Mouse (Mus musculus) left cerebral cortex, postnatal 4 days (tissue): ENCODE results near the gene Btnl4. TPM values are rescaled to one million over a fixed set of nuclear protein-coding genes. Genes with fewer than 3 reads are reported as not detected.
"Not testable (repeated sequence)": the region's sequence is repeated elsewhere in the genome, so short reads cannot be mapped to it uniquely, and the experiment has no call there.

Experiments
- DNase-seq: peaks from one replicate; pipeline ENCODE4 v3.0.0-alpha.2; 2022
- intact Hi-C: fragments of 180-260 bp; cut with DNase I; formaldehyde crosslinking; loops from one replicate; pipeline ENCODE4 v1.15.1; 2025
- total RNA-seq, 2 experiments: library from RNA; stranded (reverse); gene quantifications; 2 replicates each; pipeline ENCODE4 v1.2.3; 2021

Gene Btnl4
- total RNA-seq = not detected

GRCm38 (mm10) chr17:34477238-34478013 is at the start of gene Btnl4:
Btnl4 (minus strand) TSS chr17:34477318.
- intact Hi-C loops, DNase-seq: not testable (repeated sequence)

- DNase-seq = no peak
- intact Hi-C loops = no loop called here
Observed at GRCm38 (mm10) chr17:34519001-34519400, 41.9 kb upstream of the Btnl4 start.

DNA sequence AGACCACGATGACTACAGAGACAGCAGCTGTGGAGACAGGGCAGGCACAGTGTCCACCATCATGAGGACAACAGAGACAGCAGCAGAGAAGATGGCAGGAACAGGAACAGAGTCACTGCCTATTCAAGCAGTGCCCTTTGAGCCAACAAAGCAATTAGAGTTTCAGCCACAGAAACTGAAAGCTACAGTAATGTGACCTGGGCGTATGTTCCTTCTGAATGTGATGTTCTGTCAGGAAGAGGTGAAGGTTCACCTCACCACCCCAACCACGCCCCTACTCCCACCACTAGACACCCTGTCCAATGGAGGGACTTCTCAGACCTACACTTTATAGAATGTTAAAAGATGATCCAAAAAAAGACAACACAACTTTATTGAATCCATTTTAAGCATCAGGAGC is 41.5 kb upstream of the Btnl4 start:
- intact Hi-C loops, DNase-seq: not testable (repeated sequence)

DNA sequence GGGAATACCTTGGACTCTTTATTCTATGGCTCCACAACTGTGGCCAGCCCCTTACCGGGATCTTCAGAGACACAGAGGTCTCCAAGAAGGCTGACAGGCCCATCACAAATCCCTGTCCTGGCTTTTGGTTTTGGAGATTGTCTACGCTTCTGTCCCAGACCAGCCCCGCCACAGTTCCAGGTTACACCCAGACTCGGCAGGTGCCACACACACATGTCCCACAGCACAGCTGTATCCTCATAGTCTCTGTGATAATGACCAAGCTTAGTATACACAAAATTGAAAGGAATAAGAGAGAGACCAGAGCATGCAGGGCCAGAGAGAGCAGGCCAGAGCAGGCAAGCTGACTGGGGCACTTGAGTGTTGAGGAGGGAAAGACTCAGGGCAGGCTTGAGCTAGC is 40.7 kb upstream of the Btnl4 start:
- intact Hi-C loops = no loop called here
- no peak for DNase-seq

DNA sequence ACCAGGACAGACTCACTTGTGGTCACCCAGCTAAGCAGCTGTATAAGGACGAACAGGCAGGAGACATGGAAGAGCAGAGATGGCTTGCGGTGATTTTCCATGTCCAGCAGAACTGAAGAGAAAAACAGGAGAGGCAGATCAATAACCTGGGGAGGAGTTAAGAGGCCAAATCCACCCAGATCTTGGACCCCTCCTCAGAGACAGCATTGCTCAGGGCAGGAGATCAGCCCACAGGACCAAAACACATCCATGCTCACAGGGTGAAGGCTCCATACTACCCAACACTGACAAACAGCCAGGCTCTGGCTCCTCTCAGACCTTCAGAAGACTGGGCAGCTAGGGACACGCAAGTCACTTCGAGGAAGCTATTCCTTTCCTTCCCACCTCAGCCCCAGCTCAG is 40.1 kb upstream of the Btnl4 start, which contains the start of gene Btnl6:
Gene Btnl6 (minus strand): TSS at position 101 of the 400 bp plus-strand sequence.
- intact Hi-C loops = no loop called here
- no peak for DNase-seq

- intact Hi-C loops = no loop called here
- DNase-seq = no peak
Observed at GRCm38 (mm10) chr17:34516514-34516913, 39.4 kb upstream of the Btnl4 start.

DNA sequence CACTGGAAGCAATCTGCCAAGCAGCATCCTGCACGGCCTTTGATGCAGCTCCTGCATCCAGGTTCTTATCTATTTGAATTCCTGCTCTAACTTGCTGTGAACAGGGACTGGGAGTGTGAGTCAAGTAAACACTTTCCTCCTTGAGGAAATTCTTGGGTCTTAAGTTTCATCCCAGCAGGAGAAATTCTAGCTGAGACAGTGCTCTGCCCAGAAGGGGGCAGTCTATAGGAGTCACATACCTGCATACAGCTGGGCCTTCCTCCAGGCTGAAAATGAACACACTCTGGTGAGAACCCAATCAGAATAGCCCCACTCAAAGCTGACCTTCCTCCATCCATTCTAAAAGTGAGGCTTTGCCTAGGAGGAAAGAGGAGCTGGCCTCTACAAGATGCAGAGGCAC is 34.6 kb upstream of the Btnl4 start:
- intact Hi-C loops, DNase-seq: not testable (repeated sequence)

GRCm38 (mm10) chr17:34507591-34507990 is 30.5 kb upstream of the Btnl4 start:
- DNase-seq = no peak
- intact Hi-C loops = no loop called here

- intact Hi-C loops, DNase-seq: not testable (repeated sequence)
Observed at GRCm38 (mm10) chr17:34497726-34498125, 20.6 kb upstream of the Btnl4 start.

DNA sequence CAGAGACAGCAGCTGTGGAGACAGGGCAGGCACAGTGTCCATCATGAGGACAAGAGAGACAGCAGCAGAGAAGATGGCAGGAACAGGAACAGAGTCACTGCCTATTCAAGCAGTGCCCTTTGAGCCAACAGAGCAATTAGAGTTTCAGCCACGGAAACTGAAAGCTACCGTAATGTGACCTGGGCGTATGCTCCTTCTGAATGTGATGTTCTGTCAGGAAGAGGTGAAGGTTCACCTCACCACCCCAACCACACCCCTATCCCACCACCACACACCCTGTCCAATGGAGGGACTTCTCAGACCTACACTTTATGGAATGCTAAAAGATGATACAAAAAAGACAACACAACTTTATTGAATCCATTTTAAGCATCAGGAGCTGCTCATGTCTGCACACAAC is 20.2 kb upstream of the Btnl4 start:
- intact Hi-C loops, DNase-seq: not testable (repeated sequence)

DNA sequence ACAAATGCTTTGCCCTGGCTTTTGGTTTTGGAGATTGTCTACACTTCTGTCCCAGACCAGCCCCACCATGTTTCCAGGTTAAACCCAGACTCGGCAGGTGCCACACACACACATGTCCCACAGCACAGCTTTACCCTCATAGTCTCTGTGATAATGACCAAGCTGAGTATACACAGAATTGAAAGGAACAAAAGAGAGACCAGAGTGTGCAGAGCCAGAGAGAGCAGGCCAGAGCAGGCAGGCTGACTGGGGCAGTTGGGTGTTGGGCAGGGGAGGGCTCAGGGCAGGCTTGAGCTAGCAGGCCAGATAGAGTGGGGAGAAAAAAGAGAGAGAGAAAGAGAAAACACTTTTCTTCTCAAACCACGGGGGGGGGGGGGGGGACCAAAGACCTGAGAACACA is 19.4 kb upstream of the Btnl4 start:
- intact Hi-C loops = no loop called here
- DNase-seq = no peak

DNA sequence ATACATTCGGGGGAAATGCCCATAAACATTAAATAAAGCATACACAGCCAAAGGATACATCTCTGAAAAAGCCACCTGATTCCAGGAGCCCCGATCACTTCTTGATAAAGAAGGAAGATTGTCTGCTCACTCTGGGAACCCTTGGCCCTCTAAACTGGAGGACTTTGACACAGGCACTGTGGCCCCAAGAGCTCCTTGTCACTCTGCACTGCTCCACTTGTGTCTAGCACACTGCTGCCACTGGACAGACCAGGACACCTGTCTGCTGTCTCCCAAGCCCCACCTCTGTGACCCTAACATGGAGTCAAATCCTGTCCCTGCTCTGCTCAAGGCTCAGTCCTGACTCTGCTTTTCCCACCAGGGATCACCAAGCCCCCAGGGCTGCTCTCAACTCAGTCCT is 18.0 kb upstream of the Btnl4 start:
- intact Hi-C loops, DNase-seq: not testable (repeated sequence)

DNA sequence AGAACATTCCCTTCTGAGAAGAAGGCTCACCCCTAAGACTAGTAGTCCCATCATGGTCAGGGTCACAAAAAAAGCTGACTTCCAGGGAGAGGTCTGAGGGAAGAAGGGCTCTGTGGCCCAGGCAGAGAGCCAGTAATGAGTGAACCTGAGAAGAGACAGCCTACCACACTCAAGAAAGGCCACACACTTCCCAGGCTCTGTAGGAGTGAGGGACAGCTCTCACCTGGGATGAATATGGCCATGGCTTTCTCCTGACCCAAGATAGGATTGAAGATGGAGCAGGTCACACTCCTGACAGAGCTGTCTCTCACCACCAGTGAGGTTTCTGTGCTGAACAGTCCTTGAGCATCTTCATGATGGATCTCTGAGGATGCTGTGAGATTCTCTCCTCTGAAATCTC is 15.7 kb upstream of the Btnl4 start:
- DNase-seq = no peak
- intact Hi-C loops = no loop called here

GRCm38 (mm10) chr17:34476427-34476826 is 691 bp downstream of the Btnl4 start:
- no peak for DNase-seq
- intact Hi-C loops = no loop called here

- no peak for DNase-seq
- intact Hi-C loops = no loop called here
Observed at GRCm38 (mm10) chr17:34475060-34475459, 2.1 kb downstream of the Btnl4 start.

DNA sequence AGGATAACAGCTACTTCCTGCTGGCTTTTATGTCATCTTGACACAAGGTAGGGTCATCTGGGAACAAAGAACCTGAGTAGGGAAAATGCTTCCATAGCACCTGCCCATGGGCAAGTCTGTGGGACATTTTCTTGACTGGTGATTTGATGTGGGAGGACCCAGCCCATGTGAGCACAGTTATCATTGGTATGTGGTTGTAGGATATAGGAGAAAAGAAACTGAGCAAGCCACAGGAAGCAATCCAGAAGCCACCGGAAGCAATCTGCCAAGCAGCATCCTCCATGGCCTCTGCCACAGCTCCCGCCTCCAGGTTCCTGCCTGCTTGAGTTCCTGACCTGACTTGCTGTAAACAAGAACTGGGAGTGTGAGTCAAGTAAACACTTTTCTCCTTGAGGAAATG is 6.6 kb downstream of the Btnl4 start:
- intact Hi-C loops = no loop called here
- DNase-seq = no peak

DNA sequence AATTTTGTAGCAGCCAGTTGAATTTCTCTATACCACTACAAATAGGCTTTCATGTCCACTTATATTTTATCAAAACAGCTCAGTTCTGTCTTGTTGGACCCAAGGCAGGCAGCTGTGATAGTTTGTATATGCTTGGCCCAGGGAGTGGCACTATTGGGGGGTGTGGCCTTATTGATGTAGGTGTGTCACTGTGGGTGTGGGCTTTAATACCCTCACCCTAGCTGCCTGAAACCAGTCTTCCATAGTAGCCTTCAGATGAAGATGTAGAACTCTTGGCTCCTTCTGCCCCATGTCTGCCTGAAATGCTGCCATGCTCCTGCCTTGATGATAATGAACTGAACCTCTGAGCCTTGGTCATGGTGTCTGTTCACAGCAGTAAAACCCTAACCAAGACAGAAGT is 11.2 kb downstream of the Btnl4 start:
- DNase-seq, intact Hi-C loops: not testable (repeated sequence)

DNA sequence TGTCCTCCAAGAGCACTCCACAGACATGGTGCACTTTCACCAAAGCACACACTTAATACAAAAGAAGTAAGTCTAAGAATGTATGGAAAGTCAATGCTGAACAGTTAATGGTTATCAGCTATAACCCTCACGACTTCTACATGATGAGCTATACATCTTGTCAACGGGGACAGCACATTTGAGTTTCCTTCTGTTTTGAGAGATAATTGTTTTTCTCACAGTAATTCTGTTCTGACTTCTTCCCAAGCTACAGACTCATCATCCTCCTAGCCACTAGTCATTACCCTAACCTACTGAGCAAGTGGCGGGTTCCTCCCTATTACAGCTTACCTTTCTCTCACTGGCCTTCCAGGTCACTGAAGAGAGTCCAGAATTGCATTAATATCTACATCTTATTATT is 17.9 kb downstream of the Btnl4 start:
- intact Hi-C loops = no loop called here
- DNase-seq = no peak

- intact Hi-C loops = no loop called here
- DNase-seq = no peak
Observed at GRCm38 (mm10) chr17:34457668-34458067, 19.4 kb downstream of the Btnl4 start.

DNA sequence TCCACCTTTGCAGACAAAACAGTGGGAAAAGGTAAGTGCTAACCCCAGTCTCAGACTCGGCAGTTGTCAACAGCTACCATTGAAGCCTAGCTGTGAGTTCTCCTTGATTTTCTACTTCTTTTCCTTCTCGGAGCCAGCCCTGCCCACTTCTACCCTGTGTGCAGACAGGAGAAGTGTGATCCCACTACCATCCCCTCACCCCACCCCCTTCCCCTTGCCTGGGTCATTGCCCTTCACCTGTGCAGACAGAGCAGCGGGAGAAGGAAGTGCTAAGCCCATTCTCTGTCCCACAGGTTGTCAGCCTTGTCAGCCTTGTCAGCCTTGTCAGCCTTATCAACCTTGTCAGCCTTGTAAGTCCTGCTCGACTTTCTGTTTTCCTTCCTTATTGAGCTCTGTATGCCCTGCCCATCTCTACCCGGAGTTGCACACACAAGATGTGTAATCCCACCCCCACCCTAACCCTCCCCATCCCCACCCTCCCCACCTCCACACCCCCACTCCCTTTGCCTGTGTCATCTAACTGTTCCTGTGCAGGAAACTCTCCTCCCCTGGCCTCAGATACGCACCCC is 28.6 kb downstream of the Btnl4 start:
- intact Hi-C loops = no loop called here

DNA sequence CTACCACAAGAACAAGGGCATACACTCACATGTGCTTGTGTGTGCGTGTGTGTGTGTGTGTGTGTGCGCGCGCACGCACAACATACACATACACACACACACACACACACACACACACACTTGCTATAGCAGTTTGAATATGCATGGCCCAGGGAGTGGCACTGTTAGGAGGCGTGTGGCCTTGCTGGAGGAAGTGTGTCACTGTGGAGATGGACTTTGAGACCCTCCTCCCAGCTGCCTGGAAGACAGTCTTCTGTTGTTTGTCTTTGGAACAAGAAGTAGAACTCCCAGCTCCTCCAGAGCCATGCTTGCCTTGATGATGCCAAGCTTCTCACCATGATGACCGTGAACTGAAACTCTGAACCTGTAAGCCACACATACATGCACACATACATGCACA is 35.1 kb downstream of the Btnl4 start:
- intact Hi-C loops = no loop called here
- no peak for DNase-seq

More for the DNA sequence above, 28.6 kb downstream of the Btnl4 start:
- no peak for DNase-seq

DNA sequence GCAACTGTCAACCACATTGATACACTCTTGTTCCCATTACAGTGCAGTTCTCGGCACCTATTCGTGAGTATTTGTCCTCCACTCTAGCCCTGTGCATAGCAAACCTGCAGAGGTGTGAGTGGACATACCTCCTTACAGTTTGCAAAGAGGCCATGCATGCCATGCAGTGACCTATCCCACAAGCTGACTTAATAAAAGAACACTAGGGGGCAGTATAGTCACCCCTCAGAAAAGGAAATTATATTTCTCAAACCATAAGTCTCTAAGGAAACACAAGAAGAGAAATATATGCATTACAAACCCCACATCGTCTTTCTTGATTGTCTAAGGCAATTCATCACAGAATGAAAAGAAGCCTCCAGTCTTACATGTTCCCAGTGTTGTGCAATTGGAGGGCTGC is 37.3 kb downstream of the Btnl4 start:
- intact Hi-C loops = loop anchor here (5.0 kb wide), 1 partner anchor 118 kb away; no protein-coding TSS in a partner anchor
- no peak for DNase-seq
